Mouse (Mus musculus) naive thymus-derived CD4-positive, alpha-beta T cell, adult 2 months (primary cell): ENCODE data around the gene Ckm.

Experiments used
- DNase-seq: peaks from one replicate; pipeline ENCODE4 v3.0.0-alpha.2; 2011; ENCODE audit warnings: low read depth

Gene Ckm

DNA sequence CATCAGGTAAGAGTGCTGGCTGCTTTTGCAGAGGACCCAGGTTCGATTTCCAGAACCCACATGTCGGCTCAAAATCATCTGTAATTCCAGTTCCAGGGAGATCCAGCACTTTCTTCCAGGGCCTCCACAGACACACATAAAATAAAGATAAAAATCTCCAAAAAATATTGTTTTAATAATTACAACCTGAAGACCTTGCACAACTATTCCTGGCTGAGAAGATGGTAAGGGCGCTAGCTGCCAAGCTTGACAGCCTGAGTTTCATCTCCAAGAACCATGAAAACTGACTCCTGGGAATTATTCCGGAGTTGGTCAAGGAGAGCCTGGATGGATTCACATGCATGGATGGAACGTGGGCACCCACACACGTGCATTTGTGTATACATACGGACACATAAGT lies at the start of gene Ckm:
Gene Ckm (plus strand): TSS at position 301 of the 400 bp plus-strand sequence.
- no peak for DNase-seq

DNA sequence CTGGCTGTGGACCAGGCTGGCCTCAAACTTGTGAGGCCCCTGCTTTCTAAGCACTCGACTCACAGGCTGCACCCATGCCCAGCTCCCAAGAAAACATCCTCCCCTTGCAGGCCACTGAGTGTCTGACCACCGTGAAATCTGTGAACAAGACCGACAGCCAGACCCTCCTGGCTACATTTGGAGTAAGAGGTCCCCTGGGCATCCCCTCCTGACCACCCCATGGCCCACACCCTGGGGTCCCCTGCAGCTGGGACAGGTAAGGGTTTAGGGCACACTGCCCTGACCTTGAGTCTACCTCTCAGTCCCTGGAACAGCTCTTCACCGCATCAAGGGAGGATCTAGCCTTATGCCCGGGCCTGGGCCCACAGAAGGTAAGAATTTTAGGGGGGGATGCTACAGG lies 49.6 kb upstream of the Ckm start:
- DNase-seq = no peak

GRCm38 (mm10) chr7:19356311-19356710 lies 48.3 kb upstream of the Ckm start:
- DNase-seq = peak; percentile 6

- DNase-seq = peak; percentile 7
Observed at GRCm38 (mm10) chr7:19357381-19358375, 46.9 kb upstream of the Ckm start.

DNA sequence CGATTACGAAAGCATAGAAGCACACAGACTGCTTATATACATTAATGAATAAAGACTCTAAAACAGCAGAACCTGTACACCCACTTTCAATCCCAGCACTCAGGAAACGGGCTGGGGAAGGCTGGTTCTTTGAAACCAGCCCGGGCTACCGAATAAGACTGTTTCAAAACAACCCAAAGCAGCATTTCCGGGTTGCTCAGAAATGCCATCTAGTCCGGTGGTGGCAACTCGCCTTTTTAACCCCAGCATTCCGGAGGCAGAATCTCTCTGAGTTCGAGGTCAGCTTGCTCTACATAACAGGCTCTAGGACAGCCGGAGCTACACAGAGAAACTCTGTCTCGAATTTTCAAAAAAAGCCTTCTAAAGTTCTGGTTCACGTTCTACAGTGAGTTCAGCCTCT lies 45.9 kb upstream of the Ckm start:
- DNase-seq = peak; percentile 33

DNA sequence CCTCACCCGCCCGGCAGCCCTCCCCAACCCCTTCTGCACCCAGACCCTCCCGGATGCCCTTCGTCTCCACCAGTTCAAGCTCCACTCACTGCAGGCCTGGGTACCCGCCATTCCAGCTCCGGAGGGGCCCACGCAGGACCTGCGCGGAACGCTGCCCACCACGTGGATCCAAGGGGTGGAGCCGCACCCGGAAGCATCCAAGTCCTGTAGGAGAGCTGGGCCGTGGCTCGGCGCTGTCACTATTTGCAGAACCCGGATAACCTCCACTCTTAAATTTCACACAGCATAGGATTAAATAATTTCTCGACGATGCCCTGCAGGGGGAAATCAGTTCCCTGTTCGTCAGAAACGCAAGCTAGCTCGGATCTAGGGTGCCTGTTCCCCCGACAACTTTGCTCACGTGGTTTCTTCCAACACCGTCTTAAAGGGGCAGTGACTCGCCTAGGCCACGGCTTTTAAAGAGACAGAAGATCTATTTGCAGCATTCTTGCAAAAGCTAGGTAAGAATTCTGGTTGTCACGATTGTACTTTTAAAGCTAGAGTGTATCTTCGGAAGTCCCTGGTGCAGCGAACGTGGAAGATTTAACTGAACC lies 45.2 kb upstream of the Ckm start, which contains the start of the genes Cd3eap and Ppp1r13l:
Gene Cd3eap (minus strand): TSS at position 185 of the 593 bp plus-strand sequence.
Gene Ppp1r13l (plus strand): TSS at position 451 of the 593 bp plus-strand sequence.
- DNase-seq = peak; percentile 92

- DNase-seq = no peak
Observed at GRCm38 (mm10) chr7:19359892-19360641, 44.5 kb upstream of the Ckm start.

DNA sequence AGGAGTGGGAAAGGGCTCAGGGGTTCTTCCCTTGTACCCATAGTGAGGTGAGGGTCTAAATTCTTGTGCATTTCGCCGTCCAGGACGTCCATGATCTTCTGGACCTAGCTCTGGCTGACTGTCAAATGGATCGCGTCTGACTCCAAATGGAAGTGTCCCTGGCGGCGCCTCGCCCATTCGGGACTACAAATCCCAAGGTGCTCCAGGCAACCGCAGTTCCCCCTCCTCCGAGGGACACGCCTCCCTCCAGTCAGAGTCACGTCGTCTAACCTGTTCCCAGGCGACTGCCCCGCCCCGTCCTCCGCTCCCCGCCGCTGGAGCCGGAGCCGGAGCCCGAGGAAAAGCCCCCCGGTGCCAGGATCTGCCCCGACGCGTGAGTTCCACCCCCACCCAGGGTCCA lies 43.6 kb upstream of the Ckm start:
- peak; percentile 66 for DNase-seq

- DNase-seq = peak; percentile 92
Observed at GRCm38 (mm10) chr7:19361720-19362119, 42.9 kb upstream of the Ckm start.

- DNase-seq = no peak
Observed at GRCm38 (mm10) chr7:19362276-19362675, 42.3 kb upstream of the Ckm start.

DNA sequence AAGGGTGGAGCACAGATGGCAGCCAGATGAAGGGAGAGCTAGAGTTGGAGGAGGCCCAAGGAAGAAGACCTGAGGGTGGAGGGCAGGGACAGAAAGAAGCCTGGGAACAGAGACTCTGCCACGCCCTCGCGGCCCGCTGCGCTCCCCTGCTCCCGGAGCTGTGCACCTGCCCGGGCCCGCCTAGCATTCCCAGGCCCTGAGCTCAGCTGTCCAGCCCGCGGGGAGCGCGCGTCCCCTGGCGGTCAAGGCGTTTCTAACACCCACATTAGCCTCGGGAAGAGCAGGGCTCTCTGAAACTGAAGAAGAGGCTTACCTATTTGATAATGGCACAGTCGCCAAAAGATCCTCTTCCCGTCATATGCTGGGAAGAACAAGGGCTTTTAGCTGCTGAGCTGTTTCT lies 40.7 kb upstream of the Ckm start:
- DNase-seq = peak; percentile 77

GRCm38 (mm10) chr7:19365376-19365775 lies 39.2 kb upstream of the Ckm start:
- DNase-seq = no peak

GRCm38 (mm10) chr7:19368380-19368779 lies 36.2 kb upstream of the Ckm start:
- no peak for DNase-seq

GRCm38 (mm10) chr7:19369823-19370425 lies 34.7 kb upstream of the Ckm start:
- DNase-seq = peak; percentile 82

GRCm38 (mm10) chr7:19373367-19373766 lies 31.2 kb upstream of the Ckm start:
- no peak for DNase-seq

GRCm38 (mm10) chr7:19375368-19375767 lies 29.2 kb upstream of the Ckm start:
- no peak for DNase-seq

- no peak for DNase-seq
Observed at GRCm38 (mm10) chr7:19376019-19376418, 28.6 kb upstream of the Ckm start.

DNA sequence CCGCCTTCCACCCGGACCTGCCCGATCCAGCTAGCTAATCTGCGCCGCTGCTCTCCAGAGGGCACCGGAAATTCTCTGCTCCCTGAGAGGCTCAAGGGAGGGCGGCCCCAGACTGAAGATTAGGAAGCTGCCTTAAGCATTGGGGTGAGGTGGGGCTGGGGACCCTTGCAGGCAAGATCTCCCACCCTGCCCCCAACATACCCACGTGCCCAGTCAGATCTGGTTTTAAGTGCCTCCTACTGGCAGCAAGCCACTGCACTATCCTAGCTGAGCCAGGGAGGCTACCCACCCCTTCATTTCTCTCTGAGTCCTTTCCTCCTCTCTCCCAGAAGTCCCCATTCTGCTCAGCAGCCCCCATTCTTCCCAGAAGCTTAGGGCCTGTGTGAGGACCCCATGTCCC lies 26.5 kb upstream of the Ckm start:
- DNase-seq = no peak

- DNase-seq = peak; percentile 99
Observed at GRCm38 (mm10) chr7:19381377-19382165, 23.0 kb upstream of the Ckm start, which contains the start of gene Ercc2. Gene Ercc2 (plus strand): TSS chr7:19382010.

- DNase-seq = no peak
Observed at GRCm38 (mm10) chr7:19382166-19382541, 22.4 kb upstream of the Ckm start.

- no peak for DNase-seq
Observed at GRCm38 (mm10) chr7:19383708-19384107, 20.9 kb upstream of the Ckm start.
